Mouse (Mus musculus) forebrain, embryonic 14.5 days (tissue): ENCODE measurements around the gene Guca1b. TPM values are rescaled to one million over a fixed set of nuclear protein-coding genes. Genes with fewer than 3 reads are reported as not detected.

ENCODE experiments used
- ATAC-seq: fragments of 200-750 bp; cut with Nextera tagmentation; 2 replicates; pipeline ENCODE4 v1.8.0; 2017; ENCODE audit warnings: mild to moderate bottlenecking, moderate library complexity
- DNase-seq: peaks from one replicate; pipeline ENCODE4 v3.0.0-alpha.2; 2015; ENCODE audit warnings: low spot score
- H3K27ac ChIP-seq: fragments of 300-500 bp; sonication (generic); 2 replicates; pipeline ENCODE4 v1.5.1; 2014; ENCODE audit warnings: low read depth, mild to moderate bottlenecking, control low read depth, low read length, moderate library complexity
- H3K27me3 ChIP-seq: fragments of 300-500 bp; sonication (generic); replicated peaks from 2 replicates; pipeline ENCODE4 v1.6.1; 2014; ENCODE audit warnings: low read length, control low read depth, mixed read lengths; ENCODE audit not compliant: control insufficient read depth, insufficient read depth
- H3K36me3 ChIP-seq: fragments of 300-500 bp; sonication (generic); 2 replicates; pipeline ENCODE4 v1.6.1; 2014; ENCODE audit warnings: low read length, control low read depth; ENCODE audit not compliant: control insufficient read depth, insufficient read depth
- H3K4me1 ChIP-seq: fragments of 300-500 bp; sonication (generic); 2 replicates; pipeline ENCODE4 v1.6.1; 2014; ENCODE audit warnings: antibody characterized with exemption, low read length, control low read depth; ENCODE audit not compliant: control insufficient read depth, insufficient read depth
- H3K4me2 ChIP-seq: fragments of 300-500 bp; sonication (generic); 2 replicates; pipeline ENCODE4 v1.6.1; 2014; ENCODE audit warnings: mild to moderate bottlenecking, control low read depth, low read length
- H3K4me3 ChIP-seq: fragments of 300-500 bp; sonication (generic); 2 replicates; pipeline ENCODE4 v1.5.1; 2014; ENCODE audit warnings: low read depth, low read length, control low read depth
- H3K9ac ChIP-seq: fragments of 300-500 bp; sonication (generic); 2 replicates; pipeline ENCODE4 v1.6.1; 2014; ENCODE audit warnings: mild to moderate bottlenecking, low read length, control low read depth, moderate library complexity
- H3K9me3 ChIP-seq: fragments of 300-500 bp; sonication (generic); replicated peaks from 2 replicates; pipeline ENCODE4 v1.6.1; 2016; ENCODE audit warnings: low read length, control low read depth, mixed read lengths; ENCODE audit not compliant: control insufficient read depth
- WGBS: fragments of 180-500 bp; shearing (Covaris S2); extraction: QIAGEN DNeasy Blood & Tissue Kit; methylation state at CpG from one replicate; pipeline ENCODE4 v1.1.7; 2014; 5-methylcytosine and 5-hydroxymethylcytosine counted together
- polyA plus RNA-seq: library from polyadenylated mRNA; unstranded; fragments of >200 nt; fragmentation: Nextera tagmentation; extraction: Ambion mirVana; gene quantifications from 2 replicates; pipeline ENCODE4 v1.2.1, GENCODE M21; 2014

Guca1b gene
- 0.37 TPM in 1 of 2 replicates, not detected in the other for polyA plus RNA-seq

- no peak within 1 kb of the TSS for H3K4me2 ChIP-seq
- H3K4me1 ChIP-seq = no peaks in the 10 kb centered on the region
- H3K27ac ChIP-seq = no peak within 1 kb of the TSS
- ATAC-seq (no peak), DNase-seq (no peak)
- WGBS = 31% methylated on average over 10 of the region's 10 CpGs
- no peak within 1 kb of the TSS for H3K9ac ChIP-seq
- H3K27me3 ChIP-seq = no peaks in the 10 kb centered on the region
- no peak within 1 kb of the TSS for H3K4me3 ChIP-seq
- H3K9me3 ChIP-seq = no peaks in the 10 kb centered on the region
- H3K36me3 ChIP-seq = peaks cover 7% of the 10 kb centered on the region; the same call in 1 of the 2 replicates
Measured at GRCm38 (mm10) chr17:47385145-47385544, at the start of gene Guca1b. Gene Guca1b (plus strand): TSS chr17:47385393.

DNA sequence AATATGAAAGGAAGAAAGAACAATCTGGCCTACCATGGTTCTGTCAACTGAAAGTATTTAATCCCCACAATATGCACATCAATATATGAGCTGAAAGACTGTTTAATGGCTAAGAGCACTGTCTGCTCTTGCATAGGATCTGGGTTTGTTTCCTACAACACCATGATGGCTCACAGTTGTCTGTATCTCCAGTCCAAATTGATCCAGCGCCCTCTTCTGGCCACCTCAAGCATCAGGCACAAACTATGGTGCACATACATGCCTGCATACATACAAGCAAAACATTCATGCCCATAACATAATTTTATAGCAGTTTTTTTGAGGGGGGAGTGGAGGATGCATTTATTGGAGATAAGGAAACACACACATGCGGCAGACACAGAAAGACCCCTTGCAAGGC lies 42.1 kb upstream of the Guca1b start:
- WGBS = 83% methylated on average over 2 of the region's 2 CpGs

DNA sequence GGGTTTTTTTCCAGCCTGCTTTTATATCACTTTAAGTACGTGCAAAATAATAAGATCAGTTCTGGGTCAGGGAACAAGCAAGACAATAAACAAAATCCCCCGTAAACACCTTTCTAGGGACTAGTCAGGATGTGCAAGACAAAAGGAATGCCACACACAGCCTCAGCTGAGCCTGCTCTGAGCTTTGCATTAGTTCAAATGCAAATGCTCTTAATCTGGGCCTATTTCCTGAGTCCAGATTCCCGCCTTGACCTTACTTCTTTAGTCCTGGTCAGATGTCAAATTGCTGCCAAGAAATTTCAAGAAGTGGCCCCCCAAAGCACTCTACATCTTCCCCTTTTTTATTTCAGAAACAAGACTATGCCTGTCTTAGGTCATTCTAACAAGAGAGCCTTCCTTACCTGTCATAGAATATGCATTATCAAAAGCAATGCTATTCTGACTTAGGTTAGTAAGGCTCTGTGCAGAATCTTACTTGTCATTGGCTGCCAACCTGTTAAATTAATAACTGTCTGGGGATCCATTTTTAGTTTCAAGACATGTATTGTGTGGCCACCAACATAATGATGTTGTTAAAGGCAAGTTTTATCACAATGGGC lies 35.4 kb upstream of the Guca1b start:
- DNase-seq (no peak), ATAC-seq (no peak)
- WGBS = 88% methylated on average over 3 of the region's 3 CpGs
- Histone ChIP-seq H3K9me3 (peaks cover 23% of the 10 kb centered on the region; the same call in 1 of the 2 replicates), H3K27ac (no peak overlapping the region), H3K4me3 (no peak overlapping the region), H3K4me1 (no peaks in the 10 kb centered on the region), H3K4me2 (no peak overlapping the region), H3K9ac (no peak overlapping the region), H3K27me3 (no peaks in the 10 kb centered on the region), H3K36me3 (peaks cover 93% of the 10 kb centered on the region)

More for the DNA sequence above, 42.1 kb upstream of the Guca1b start:
- Histone ChIP-seq H3K9ac (no peak overlapping the region), H3K4me1 (no peaks in the 10 kb centered on the region), H3K27me3 (no peaks in the 10 kb centered on the region), H3K36me3 (peaks cover 87% of the 10 kb centered on the region), H3K4me3 (no peak overlapping the region), H3K27ac (no peak overlapping the region), H3K4me2 (no peak overlapping the region), H3K9me3 (0 out of 2 replicates have a peak, but pooled peaks cover 5% of the 10 kb centered on the region)
- ATAC-seq (no peak), DNase-seq (no peak)

DNA sequence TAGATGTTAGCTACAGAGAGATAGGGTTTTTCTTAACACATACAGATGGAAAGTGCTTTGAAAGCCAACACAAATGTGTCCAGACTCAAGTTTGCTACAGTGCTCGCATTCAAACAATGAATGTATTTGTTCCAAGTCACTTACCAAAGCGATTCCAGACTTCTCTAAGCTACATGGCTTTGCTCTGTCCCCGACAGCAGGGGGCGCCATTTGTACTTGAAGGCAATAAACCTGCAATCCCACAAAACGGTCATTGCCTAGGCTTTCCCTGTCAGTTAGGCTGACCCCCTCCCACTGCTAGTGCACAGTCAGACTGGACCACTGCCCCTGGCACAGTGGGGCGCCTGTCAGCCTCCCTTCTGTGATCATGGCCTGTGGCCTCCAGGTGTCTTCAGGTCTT lies 25.2 kb upstream of the Guca1b start:
- peak; percentile 38 for DNase-seq
- H3K27ac ChIP-seq = no peak overlapping the region
- H3K4me2 ChIP-seq = no peak overlapping the region
- no peaks in the 10 kb centered on the region for H3K4me1 ChIP-seq
- no peak overlapping the region for H3K4me3 ChIP-seq
- H3K9ac ChIP-seq = no peak overlapping the region
- no peak for ATAC-seq
- H3K27me3 ChIP-seq = no peaks in the 10 kb centered on the region
- H3K9me3 ChIP-seq = no peaks in the 10 kb centered on the region
- H3K36me3 ChIP-seq = peaks cover 50% of the 10 kb centered on the region
- 29% methylated on average over 6 of the region's 6 CpGs for WGBS

DNA sequence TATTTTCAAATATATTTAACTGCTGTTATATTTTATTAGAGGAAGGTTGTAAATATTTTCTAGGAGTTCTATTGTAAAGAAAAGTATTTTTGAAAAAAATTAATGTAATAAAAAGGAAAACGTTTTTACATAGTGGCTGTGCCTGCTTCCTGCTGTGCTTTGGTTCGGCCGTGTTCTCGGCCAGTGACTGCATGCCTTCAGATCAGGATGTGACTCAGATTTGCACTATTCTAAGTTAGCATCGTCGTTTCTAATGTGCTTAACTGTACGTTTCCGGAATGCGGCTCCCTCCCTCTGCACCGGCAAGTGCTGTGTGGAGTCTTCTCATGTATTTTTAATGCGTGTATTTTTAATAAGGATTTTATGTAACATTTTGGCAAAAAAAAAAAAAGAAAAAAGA lies 23.9 kb upstream of the Guca1b start:
- Histone ChIP-seq H3K9ac (no peak overlapping the region), H3K9me3 (no peaks in the 10 kb centered on the region), H3K4me3 (no peak overlapping the region), H3K27ac (no peak overlapping the region), H3K27me3 (peaks cover 3% of the 10 kb centered on the region; the same call in 1 of the 2 replicates), H3K4me2 (no peak overlapping the region), H3K36me3 (peaks cover 37% of the 10 kb centered on the region), H3K4me1 (no peaks in the 10 kb centered on the region)
- no peak for ATAC-seq
- no peak for DNase-seq
- WGBS = 83% methylated on average over 11 of the region's 11 CpGs

DNA sequence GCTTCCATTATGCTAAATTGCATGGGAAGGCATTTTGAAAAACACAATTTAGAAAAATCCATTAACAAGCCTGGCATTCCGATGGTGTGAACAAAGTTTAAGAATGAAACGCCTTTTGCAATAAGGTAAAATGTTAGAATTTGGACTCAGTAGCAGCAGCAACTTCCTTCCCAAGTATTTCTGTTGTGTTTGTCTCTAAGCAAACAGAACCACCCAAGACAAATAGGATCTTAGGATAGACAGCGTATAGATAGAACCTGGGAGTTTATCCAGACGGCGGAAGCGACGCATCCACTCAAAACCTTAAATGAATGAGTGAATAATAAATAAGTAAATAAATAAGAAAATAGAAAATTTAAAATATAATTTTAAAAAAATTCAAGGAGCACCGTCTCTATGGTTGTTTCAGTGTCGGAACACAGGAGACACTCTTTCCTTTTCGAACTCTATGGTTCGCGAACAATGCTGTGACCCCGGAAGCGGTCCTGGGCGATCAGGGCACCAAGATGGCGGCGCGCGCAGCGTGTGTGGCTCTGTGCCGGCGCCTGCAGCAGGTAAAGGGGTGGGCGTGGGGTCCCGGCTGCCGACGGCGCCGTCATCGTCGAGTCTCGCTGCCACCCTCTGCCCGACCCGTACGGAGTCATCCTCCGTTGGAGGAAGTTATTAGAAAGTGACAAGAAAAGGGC lies 16.6 kb upstream of the Guca1b start, which contains the start of gene Mrps10:
Mrps10 (plus strand) TSS at position 487 of the 686 bp plus-strand sequence.
- Histone ChIP-seq H3K9ac (peak within 1 kb of the TSS; percentile 52), H3K27me3 (peaks cover 3% of the 10 kb centered on the region; the same call in 1 of the 2 replicates), H3K4me2 (peak within 1 kb of the TSS; percentile 84), H3K4me1 (0 out of 2 replicates have a peak, but pooled peaks cover 6% of the 10 kb centered on the region), H3K36me3 (peaks cover 12% of the 10 kb centered on the region), H3K9me3 (no peaks in the 10 kb centered on the region), H3K27ac (peak within 1 kb of the TSS; percentile 52; the same call in 1 of the 2 replicates), H3K4me3 (peak within 1 kb of the TSS; percentile 54)
- ATAC-seq (peak; percentile 96), DNase-seq (peak; percentile 97)
- 3% methylated on average over 35 of the region's 35 CpGs for WGBS

GRCm38 (mm10) chr17:47369087-47369443 lies 16.1 kb upstream of the Guca1b start:
- ATAC-seq = peak; percentile 73
- Histone ChIP-seq H3K4me1 (0 out of 2 replicates have a peak, but pooled peaks cover 6% of the 10 kb centered on the region), H3K9ac (peak overlapping the region; percentile 52), H3K27me3 (peaks cover 3% of the 10 kb centered on the region; the same call in 1 of the 2 replicates), H3K9me3 (no peaks in the 10 kb centered on the region), H3K4me3 (peak overlapping the region; percentile 54), H3K36me3 (peaks cover 16% of the 10 kb centered on the region), H3K27ac (peak overlapping the region; percentile 52; the same call in 1 of the 2 replicates), H3K4me2 (peak overlapping the region; percentile 84)
- no peak for DNase-seq
- WGBS = 2% methylated on average over 20 of the region's 20 CpGs

DNA sequence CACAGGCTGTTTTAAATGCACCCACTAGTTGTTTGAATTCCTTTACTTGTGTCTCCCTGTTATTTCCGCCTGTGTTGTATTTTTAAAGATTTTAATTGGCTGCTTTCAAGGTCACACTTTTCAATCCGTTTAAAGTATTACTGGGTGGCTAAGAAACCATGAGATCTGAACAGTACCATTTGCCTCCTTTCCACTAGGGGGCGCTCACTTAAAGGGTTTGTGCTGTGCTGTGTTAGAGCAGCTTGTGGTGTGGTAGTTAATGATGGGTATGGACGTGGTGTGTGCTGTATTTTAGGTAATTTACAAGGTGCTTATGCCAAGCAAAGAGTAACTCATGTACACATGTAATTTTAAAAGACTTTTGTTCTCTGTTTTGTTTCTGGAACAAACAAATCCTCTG lies 13.7 kb upstream of the Guca1b start:
- Histone ChIP-seq H3K36me3 (peaks cover 38% of the 10 kb centered on the region), H3K9me3 (no peaks in the 10 kb centered on the region), H3K27ac (no peak overlapping the region), H3K9ac (no peak overlapping the region), H3K4me1 (0 out of 2 replicates have a peak, but pooled peaks cover 6% of the 10 kb centered on the region), H3K27me3 (no peaks in the 10 kb centered on the region; the same call in 1 of the 2 replicates), H3K4me3 (no peak overlapping the region), H3K4me2 (no peak overlapping the region)
- DNase-seq (peak; percentile 80), ATAC-seq (peak; percentile 60; the same call in 1 of the 2 replicates)
- 9% methylated on average over 4 of the region's 4 CpGs for WGBS

DNA sequence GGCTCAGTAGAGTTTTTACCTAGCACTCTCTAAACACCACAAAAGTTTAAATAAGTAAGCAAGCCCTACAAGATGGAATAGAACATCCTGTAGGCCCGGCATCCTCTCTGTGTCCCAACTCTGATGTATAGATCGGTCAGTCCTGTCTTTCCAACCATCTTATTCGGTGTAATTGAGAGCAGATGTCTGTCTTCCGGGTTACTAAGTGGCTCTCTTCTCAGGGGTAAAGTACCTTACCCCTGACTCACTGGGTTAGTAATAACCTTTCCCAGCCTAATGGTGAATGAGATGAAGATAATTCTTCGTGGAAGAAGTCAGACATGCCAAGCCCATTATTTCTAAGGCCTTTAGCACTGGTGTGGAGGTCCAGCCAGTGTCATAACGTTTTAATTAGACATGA lies 11.2 kb upstream of the Guca1b start:
- Histone ChIP-seq H3K27ac (no peak overlapping the region), H3K9ac (no peak overlapping the region), H3K9me3 (no peaks in the 10 kb centered on the region), H3K4me3 (no peak overlapping the region), H3K36me3 (peaks cover 62% of the 10 kb centered on the region), H3K4me1 (0 out of 2 replicates have a peak, but pooled peaks cover 6% of the 10 kb centered on the region), H3K27me3 (no peaks in the 10 kb centered on the region), H3K4me2 (no peak overlapping the region)
- 89% methylated on average over 6 of the region's 6 CpGs for WGBS
- DNase-seq (no peak), ATAC-seq (no peak)
